Mouse (Mus musculus): Measurements from ENCODE around the gene Spock1.

DNA sequence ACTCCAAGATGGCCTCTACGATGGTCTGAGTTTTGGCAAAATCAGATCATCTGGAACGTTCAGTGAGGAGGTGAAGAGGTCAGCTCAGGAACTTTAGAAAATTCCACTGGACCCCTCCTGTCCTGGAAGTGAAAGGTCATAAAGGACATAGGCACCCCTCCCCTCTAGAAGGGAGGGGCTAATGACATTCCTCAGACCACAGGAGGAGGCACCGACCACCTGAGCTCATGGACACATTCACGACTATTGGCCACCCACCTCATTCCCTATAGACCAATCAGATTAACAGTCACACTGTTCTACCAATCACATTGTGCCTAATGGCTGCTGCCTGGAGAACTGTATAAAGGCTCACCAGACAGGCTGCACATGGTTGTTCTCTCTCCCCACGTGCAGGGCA lies 384.8 kb downstream of the Spock1 start:
- TF ChIP-seq CTCF (IDR thresholded peaks at IDR 0.05; ENCODE audit: borderline replicate concordance, insufficient read depth, low read length) (no peak), POLR2A (IDR thresholded peaks at IDR 0.05; ENCODE audit: low read depth, low read length) (no peak)
